17 mouse cellular contexts compared by ENCODE assay signal in genomic region chr1:74672731-74673130, GRCm38 (mm10). TPM values are rescaled to one million over a fixed set of nuclear protein-coding genes. Genes with fewer than 3 reads are reported as not detected.
A peak's percentile ranks its signal among the peaks of the same experiment; 100 is the strongest.
DNase-seq lines count a peak whose midpoint lies in the region; TF ChIP-seq lines count a peak whose summit lies in the region.
"Had no signal": no experiment of that assay in that cellular context is flagged by ENCODE, and none has a peak within 500 bp of the region (broad histone marks: within the 10 kb centered on the region; RNA-seq: fewer than 3 reads in every experiment).

No protein-coding gene starts in this region.

- peak; percentile 75 for DNase-seq in gastrocnemius, adult 2 months
- no peak for DNase-seq in gastrocnemius, postnatal 4 days (ENCODE audit: low spot score in 2 of 2)
- DNase-seq in heart, postnatal 10 days, result peak; percentile 34 to 43
- DNase-seq in heart, postnatal 25 days (ENCODE audit: low spot score), result no peak
- DNase-seq in 3T3-L1 (ENCODE audit: low read depth, low spot score), result peak; percentile 53
- peak; percentile 30 for DNase-seq in fibroblast of lung, adult 2 months (ENCODE audit: low read depth)
- DNase-seq in left cerebral cortex, adult 8-10 months (ENCODE audit: low spot score in 2 of 2), result no peak
- DNase-seq: cerebellum, adult 11 months; cerebellum, postnatal 10 days; forebrain, postnatal 0 days; heart, postnatal 36 days; lung, adult 18-20 months; thymus, postnatal 36 days had no signal

- intact Hi-C loops in gastrocnemius, adult 2 months (cut with DNase I), result no loop called here
- intact Hi-C loops in heart, postnatal 10 days (cut with DNase I), result no loop called here
- intact Hi-C loops in heart, postnatal 25 days (cut with DNase I), result no loop called here

- H3K4me3 ChIP-seq in gastrocnemius, adult 2 months, result no peak overlapping the region
- H3K4me3 ChIP-seq: embryonic facial prominence, embryonic 13.5 days; neural tube, embryonic 15.5 days had no signal

- H3K27ac ChIP-seq in gastrocnemius, adult 2 months, result peak overlapping the region; percentile 75
- H3K27ac ChIP-seq: embryonic facial prominence, embryonic 13.5 days; neural tube, embryonic 15.5 days had no signal

- TF ChIP-seq CTCF in gastrocnemius, adult 2 months (IDR thresholded peaks at IDR 0.05), result no peak

RNA-seq across cellular contexts. Expression of gene Ttll4, which starts 11.2 kb away (rescaled TPM):
- total RNA-seq in gastrocnemius, adult 2 months (2021), result 10 to 100 TPM; 11.7 to 19.7 TPM
- total RNA-seq in gastrocnemius, postnatal 4 days (2021), result 10 to 100 TPM; 19.5 to 20.5 TPM
- total RNA-seq in heart, postnatal 10 days (2021), result 10 to 100 TPM; 17.3 TPM
- total RNA-seq in heart, postnatal 25 days (2021), result 10 to 100 TPM; 11.6 to 12.1 TPM
- total RNA-seq in left cerebral cortex, adult 8-10 months (2022), result 10 to 100 TPM; 19.3 to 22.4 (median 20.5) TPM

RNA-seq across cellular contexts. Expression of gene Cyp27a1, which starts 40.6 kb away (rescaled TPM):
- 10 to 100 TPM; 37.7 to 75.4 TPM for total RNA-seq in gastrocnemius, adult 2 months (2021)
- total RNA-seq in gastrocnemius, postnatal 4 days (2021), result 1 to 10 TPM; 6.5 to 6.7 TPM
- total RNA-seq in heart, postnatal 10 days (2021), result 10 to 100 TPM; 10.7 to 11.0 TPM
- total RNA-seq in heart, postnatal 25 days (2021), result 10 to 100 TPM; 11.1 to 11.9 TPM
- 1 to 10 TPM; 6.5 to 8.5 (median 7.8) TPM for total RNA-seq in left cerebral cortex, adult 8-10 months (2022)
- total RNA-seq: CH12.LX, MEL had no signal

Comparison
In these comparisons a context has a peak if more than half of its experiments do, and no peak if none do; other contexts are left out.
1. DNase-seq: peak in gastrocnemius, adult 2 months (single experiment), heart, postnatal 10 days (2 of 2), 3T3-L1 (single experiment) and fibroblast of lung, adult 2 months (single experiment); none in gastrocnemius, postnatal 4 days (0 of 2), heart, postnatal 25 days (single experiment) and left cerebral cortex, adult 8-10 months (0 of 2).